Mouse (Mus musculus): ENCODE data around the gene Foxk2.
"Not testable (repeated sequence)": the region's sequence is repeated elsewhere in the genome, so short reads cannot be mapped to it uniquely, and the experiment has no call there.

Foxk2 gene

DNA sequence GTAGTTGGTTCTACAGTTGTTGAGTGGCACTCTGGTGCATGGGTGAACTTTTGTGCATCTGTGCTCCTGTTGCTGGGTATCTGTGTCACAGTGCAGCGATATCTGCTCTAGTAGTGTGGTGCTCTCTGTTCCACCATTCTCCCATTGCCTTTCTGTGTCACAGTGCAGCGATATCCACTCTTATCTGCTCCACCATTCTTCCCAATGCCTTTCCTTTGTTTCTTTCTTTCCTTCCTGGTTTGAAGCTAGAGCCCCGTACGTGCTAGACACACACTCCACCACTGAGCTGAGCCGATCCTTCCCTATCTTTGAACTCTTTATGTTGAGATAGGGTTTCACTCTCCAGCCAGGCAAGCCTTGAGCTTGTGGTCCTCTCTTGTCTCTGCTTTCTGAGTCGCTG, 23.1 kb downstream of the Foxk2 start:
- DNase-seq, result no peak

GRCm38 (mm10) chr11:121289859-121290258, 30.1 kb downstream of the Foxk2 start:
- no peak for DNase-seq

DNA sequence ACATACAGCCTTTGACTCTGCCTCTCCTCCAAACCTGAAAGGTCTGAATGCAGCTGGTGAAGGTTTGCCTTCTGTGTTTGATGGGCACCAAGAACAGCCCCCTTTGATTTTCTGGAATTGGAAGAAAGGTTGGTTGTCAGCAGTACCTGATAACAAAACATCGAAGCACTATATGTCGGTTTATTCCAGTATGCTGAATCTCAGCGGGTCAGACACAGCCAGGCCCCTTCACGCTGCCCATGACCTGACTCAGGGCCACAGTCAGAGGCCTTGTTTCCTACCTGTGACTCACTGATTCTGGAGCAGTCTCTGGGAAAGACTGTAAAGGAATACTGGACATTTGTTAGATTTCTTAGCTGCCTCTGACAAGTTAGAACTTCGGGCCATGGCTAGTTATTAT, 35.0 kb downstream of the Foxk2 start:
- no peak for DNase-seq

DNA sequence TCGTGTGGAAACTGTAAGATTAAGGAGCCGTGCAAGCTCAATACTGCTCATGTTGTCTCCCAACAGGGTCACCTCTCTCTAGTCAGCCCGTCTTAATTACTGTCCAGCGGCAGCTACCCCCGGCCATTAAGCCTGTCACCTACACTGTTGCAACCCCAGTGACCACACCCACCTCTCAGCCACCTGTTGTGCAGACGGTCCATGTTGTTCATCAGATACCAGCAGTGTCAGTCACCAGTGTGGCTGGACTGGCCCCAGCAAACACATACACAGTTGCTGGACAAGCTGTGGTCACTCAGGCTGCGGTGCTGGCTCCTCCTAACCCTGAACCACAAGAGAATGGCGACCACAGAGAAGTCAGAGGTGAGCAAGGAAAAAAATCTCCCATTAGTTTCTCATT, 38.7 kb downstream of the Foxk2 start:
- no peak for DNase-seq

GRCm38 (mm10) chr11:121300265-121300664, 40.5 kb downstream of the Foxk2 start:
- no peak for DNase-seq

DNA sequence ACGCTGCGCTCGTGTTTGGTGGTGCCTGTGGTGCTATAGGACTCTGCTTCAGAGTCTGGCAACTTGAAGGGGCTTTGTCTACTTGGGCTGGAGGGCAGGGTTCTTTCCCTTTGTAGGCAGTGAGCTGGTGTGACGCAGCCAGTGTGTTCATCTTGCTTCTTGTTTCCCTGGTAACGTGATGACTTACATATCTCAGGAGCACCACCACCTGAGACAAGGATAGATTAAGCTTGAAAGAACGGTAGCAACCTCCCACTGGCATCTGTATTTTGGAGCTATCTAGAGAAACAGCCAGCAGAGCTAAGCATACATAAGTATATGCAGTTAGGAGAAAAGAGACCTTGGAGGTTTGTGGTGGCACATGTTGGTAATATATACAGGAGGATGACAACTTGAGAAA, 45.6 kb downstream of the Foxk2 start:
- no peak for DNase-seq

DNA sequence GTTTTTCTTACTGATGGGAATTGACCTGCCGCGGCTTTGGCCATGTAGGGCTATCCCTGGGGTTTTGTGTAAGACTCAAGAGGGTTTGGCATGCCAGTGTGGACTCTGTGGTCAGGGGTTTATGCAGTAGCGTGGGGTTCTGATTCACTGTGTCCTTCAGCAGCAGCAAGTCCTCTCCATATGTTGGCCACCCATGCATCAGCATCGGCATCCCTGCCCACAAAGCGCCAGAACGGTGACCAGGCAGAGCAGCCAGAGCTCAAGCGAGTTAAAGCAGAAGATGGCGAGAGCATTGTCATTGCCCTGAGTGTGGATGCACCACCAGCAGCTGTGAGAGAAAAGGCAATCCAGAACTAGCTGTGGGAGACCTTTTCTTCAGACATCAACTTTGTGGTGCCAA, 46.8 kb downstream of the Foxk2 start:
- DNase-seq, result no peak

- not testable (repeated sequence) for DNase-seq
These were observed 47.9 kb downstream of the Foxk2 start for GRCm38 (mm10) chr11:121307712-121308111.

DNA sequence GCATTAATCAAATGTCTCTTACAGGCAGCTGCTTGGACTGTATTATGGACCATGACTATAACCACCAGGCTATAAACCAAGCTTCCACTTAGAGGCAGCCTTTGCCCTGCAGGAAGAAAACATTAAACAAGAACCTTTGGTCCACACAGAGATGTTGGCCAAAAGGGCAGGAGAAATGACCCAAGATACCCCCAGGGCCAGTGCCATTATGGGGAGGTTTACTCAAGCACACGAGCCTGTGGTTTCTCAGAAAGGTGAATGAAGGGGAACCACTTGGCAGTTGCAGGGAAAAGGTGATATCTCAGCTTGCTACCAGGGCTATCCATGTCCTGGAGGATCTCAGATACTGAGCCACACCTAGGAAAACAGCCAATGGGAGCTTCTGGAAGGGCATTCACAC, 66.2 kb downstream of the Foxk2 start:
- DNase-seq, result no peak

- no peak for DNase-seq
These were observed 66.9 kb downstream of the Foxk2 start for GRCm38 (mm10) chr11:121326681-121327080.

- DNase-seq, result peak; percentile 46
These were observed 68.4 kb downstream of the Foxk2 start for GRCm38 (mm10) chr11:121328206-121328605.

DNA sequence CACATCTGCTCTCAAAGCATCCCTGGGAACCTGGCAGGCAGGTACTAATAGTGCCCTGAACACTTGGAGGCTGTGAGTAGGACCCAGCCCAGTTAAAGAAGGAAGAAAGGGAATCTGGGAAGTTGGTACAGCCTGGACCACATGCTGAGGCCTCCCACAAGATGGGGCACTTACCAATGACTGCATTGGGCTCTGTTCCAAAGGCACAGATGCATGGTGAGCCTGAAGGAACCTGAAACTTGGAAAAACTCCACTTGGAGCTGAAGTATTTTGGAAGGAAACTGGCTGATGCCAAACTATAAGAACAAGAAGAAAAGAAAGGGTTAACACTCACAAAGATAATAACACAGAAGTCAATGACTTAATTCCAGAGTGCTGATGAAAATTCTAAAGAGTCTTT, 68.8 kb downstream of the Foxk2 start:
- no peak for DNase-seq

DNA sequence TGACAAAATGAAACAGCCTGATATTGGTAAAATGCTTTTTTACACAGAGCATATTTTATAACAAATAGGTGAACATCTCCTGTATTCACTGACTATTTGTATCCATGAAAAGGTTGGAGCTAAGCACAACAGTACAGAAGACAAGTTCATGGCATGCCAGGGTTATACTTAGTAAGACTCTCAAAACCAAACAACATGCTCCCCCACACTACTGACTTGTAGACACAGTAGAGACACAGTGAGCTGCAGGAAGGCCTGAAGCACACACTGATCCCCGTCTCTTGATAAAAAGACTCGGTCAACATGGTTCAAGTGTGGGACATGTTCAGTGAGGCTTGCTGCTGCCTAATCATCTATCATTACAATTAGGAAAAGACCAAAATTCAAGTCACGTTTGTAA, 71.9 kb downstream of the Foxk2 start:
- DNase-seq, result no peak

- DNase-seq, result no peak
These were observed 79.9 kb downstream of the Foxk2 start for GRCm38 (mm10) chr11:121339647-121340046.

DNA sequence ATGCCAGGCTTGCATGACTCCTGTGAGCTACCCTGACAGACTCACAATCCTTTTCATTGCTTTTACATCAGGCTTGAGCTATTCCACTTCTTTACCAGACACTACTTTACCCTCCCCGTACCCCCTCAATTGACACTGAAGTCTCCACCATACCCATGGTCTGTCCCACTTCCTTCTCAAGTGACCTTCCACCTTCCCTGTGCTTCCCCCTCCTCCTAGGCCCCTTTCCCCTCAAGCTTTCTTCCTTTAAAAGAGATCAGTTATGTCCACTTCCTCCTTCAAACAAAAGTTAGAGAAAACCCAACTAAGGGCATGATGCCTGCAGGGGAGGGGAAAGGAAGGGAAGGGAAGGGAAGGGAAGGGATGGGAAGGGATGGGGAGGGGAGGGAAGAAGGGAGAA, 80.5 kb downstream of the Foxk2 start:
- no peak for DNase-seq

DNA sequence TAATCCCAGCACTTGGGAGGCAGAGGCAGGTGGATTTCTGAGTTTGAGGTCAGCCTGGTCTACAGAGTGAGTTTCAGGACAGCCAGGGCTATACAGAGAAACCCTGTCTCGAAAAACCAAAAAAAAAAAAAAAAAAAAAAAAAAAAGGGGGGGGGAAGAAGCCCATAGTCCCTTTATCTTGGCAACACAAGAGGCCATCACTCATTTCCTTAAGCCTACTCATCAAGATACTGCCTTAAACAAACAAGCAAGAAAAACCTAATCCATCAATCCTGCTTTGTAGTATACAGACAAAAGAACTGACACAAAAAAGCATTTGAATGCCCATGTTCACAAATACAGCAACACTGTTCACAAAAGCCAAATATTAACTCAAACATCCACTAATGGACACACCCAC, 82.6 kb downstream of the Foxk2 start:
- DNase-seq, result not testable (repeated sequence)

DNA sequence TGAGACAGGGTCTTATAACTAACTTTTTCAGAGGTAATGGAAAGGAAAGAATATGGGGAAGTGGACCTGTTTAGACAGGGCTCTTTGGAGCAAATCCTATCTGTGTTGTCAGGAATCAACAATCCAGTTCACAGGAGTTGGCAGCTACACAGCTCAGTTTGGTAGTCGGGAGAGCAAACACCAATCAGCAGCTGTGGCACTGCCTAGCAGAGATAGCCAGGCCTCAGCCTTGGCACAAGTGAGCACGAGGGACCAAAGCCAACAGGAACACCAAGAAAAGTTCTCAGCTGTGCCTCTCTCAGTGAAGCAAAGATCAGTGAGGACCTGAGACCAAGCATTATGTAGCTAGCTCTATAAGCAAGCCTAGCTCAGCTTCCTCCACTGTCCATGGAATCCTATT, 87.2 kb downstream of the Foxk2 start:
- no peak for DNase-seq

- no peak for DNase-seq
These were observed 88.4 kb downstream of the Foxk2 start for GRCm38 (mm10) chr11:121348166-121348565.

DNA sequence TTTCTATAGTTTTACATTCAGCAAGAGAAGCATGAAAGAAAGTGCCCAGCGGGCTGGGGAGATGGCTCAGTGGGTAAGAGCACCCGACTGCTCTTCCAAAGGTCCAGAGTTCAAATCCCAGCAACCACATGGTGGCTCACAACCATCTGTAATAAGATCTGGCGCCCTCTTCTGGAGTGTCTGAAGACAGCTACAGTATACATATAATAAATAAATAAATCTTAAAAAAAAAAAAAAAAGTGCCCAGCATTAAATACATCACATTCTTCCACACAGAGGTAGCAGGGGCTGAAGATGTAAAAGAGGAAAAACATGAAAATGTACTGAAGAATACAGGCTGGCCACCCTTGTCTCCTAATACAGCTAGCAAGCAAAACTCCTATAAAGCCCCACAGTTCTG, 88.9 kb downstream of the Foxk2 start:
- not testable (repeated sequence) for DNase-seq

GRCm38 (mm10) chr11:121353326-121354090, 93.7 kb downstream of the Foxk2 start:
- DNase-seq, result peak; percentile 54

DNA sequence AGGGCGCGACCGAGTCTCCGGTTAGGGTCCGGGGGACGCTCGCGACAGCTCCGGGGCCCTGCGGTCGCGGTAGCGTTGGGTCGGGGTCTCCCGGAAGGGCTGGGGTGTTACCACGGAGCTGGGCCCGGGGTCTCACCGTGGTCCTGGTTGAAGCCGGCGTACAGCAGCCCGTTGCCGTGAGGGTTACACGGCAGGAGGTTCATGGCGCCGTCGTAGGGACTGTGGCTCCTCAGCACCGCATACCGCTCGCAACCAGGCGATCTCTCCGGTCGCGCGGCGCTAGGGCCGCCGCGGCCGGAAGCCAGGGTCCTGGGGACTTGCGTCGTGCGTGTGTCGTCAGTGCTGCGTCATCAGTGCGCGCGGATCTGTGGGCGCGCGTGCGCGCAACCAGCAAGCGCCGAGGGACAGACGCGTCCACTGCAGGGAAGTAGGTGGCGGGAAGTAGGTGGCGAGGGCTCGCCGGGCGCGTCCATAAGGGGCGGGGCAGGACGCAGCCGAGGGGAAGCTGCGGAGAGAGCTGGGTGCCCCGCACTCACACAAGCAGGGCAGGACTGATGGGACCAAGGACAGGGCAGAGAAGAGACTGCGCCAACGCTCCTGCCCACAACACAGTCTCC, 94.4 kb downstream of the Foxk2 start, which contains the start of gene Wdr45b:
Gene Wdr45b (minus strand): TSS at position 355 of the 617 bp plus-strand sequence.
- DNase-seq, result peak; percentile 99
